Mouse (Mus musculus): ENCODE results near the gene Tex46. TPM values are rescaled to one million over a fixed set of nuclear protein-coding genes. Genes with fewer than 3 reads are reported as not detected.

Tex46 gene
- polyA plus RNA-seq, 1 experiment from 2014 or later, result not detected

GRCm38 (mm10) chr4:136613657-136614056, 3.4 kb downstream of the Tex46 start:
- no peaks in the 10 kb centered on the region for H3K27me3 ChIP-seq (replicated peaks; ENCODE audit: control insufficient read depth, insufficient read depth, low read length)
- H3K4me2 ChIP-seq, result no peak overlapping the region
- no peak overlapping the region for H3K27ac ChIP-seq (ENCODE audit: low read depth, low read length)
- ATAC-seq (replicated peaks; ENCODE audit: low FRiP score), result no peak
- H3K36me3 ChIP-seq (ENCODE audit: control insufficient read depth, insufficient read depth, low read length), result no peaks in the 10 kb centered on the region
- no peak overlapping the region for H3K4me3 ChIP-seq (ENCODE audit: low read depth, low read length)
- DNase-seq (ENCODE audit: low spot score), result no peak
- H3K9me3 ChIP-seq (ENCODE audit: control insufficient read depth, low read length), result no peaks in the 10 kb centered on the region
- H3K9ac ChIP-seq (ENCODE audit: low read depth, low read length), result no peak overlapping the region
- H3K4me1 ChIP-seq (replicated peaks; ENCODE audit: control insufficient read depth, insufficient read depth, low read length), result no peaks in the 10 kb centered on the region
- WGBS, result 65% methylated on average over 7 of the region's 7 CpGs

DNA sequence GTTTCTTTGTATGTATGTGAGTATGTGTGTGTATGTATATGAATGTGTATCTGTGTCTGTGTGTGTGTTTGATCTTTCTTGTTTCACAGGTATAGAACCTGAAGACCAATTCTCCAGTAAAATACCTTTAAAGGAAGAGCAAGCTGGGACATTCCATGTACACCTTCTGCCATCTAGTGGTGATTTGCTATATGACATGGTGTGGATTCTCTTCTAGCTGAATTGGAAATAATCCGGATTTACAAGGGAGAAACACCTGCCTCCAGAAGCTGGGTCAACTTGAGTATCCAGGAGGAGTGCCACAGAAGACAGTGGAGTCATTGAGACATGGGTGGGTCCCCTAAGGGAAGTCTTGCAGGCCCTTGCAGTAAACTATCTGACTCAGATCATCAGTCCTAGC, 11.1 kb downstream of the Tex46 start:
- H3K9ac ChIP-seq (ENCODE audit: low read depth, low read length), result no peak overlapping the region
- no peak for DNase-seq (ENCODE audit: low spot score)
- no peaks in the 10 kb centered on the region for H3K27me3 ChIP-seq (replicated peaks; ENCODE audit: control insufficient read depth, insufficient read depth, low read length)
- no peak for ATAC-seq (replicated peaks; ENCODE audit: low FRiP score)
- no peak overlapping the region for H3K27ac ChIP-seq (ENCODE audit: low read depth, low read length)
- no peaks in the 10 kb centered on the region for H3K9me3 ChIP-seq (ENCODE audit: control insufficient read depth, low read length)
- no peak overlapping the region for H3K4me2 ChIP-seq
- WGBS, result 3% methylated on average over 1 of the region's 1 CpGs
- no peaks in the 10 kb centered on the region for H3K4me1 ChIP-seq (replicated peaks; ENCODE audit: control insufficient read depth, insufficient read depth, low read length)
- H3K4me3 ChIP-seq (ENCODE audit: low read depth, low read length), result no peak overlapping the region
- H3K36me3 ChIP-seq (ENCODE audit: control insufficient read depth, insufficient read depth, low read length), result no peaks in the 10 kb centered on the region

- 55% methylated on average over 5 of the region's 5 CpGs for WGBS
- Histone ChIP-seq H3K4me2 (no peak overlapping the region), H3K9me3 (ENCODE audit: control insufficient read depth, low read length) (no peaks in the 10 kb centered on the region), H3K27ac (ENCODE audit: low read depth, low read length) (no peak overlapping the region), H3K9ac (ENCODE audit: low read depth, low read length) (no peak overlapping the region), H3K27me3 (replicated peaks; ENCODE audit: control insufficient read depth, insufficient read depth, low read length) (no peaks in the 10 kb centered on the region), H3K4me1 (replicated peaks; ENCODE audit: control insufficient read depth, insufficient read depth, low read length) (no peaks in the 10 kb centered on the region), H3K36me3 (ENCODE audit: control insufficient read depth, insufficient read depth, low read length) (no peaks in the 10 kb centered on the region), H3K4me3 (ENCODE audit: low read depth, low read length) (no peak overlapping the region)
- no peak for DNase-seq (ENCODE audit: low spot score)
- ATAC-seq (replicated peaks; ENCODE audit: low FRiP score), result no peak
These were observed 11.7 kb downstream of the Tex46 start for GRCm38 (mm10) chr4:136621956-136622355.

GRCm38 (mm10) chr4:136622388-136622787, 12.2 kb downstream of the Tex46 start, which contains the start of gene Lactbl1:
TSS of gene Lactbl1 (plus strand) at chr4:136622621.
- Histone ChIP-seq H3K9ac (ENCODE audit: low read depth, low read length) (no peak within 1 kb of the TSS), H3K9me3 (ENCODE audit: control insufficient read depth, low read length) (no peaks in the 10 kb centered on the region), H3K4me2 (no peak within 1 kb of the TSS), H3K27me3 (replicated peaks; ENCODE audit: control insufficient read depth, insufficient read depth, low read length) (no peaks in the 10 kb centered on the region), H3K4me1 (replicated peaks; ENCODE audit: control insufficient read depth, insufficient read depth, low read length) (no peaks in the 10 kb centered on the region), H3K27ac (ENCODE audit: low read depth, low read length) (no peak within 1 kb of the TSS), H3K4me3 (ENCODE audit: low read depth, low read length) (no peak within 1 kb of the TSS), H3K36me3 (ENCODE audit: control insufficient read depth, insufficient read depth, low read length) (no peaks in the 10 kb centered on the region)
- WGBS, result 60% methylated on average over 6 of the region's 6 CpGs
- no peak for ATAC-seq (replicated peaks; ENCODE audit: low FRiP score)
- DNase-seq (ENCODE audit: low spot score), result no peak

DNA sequence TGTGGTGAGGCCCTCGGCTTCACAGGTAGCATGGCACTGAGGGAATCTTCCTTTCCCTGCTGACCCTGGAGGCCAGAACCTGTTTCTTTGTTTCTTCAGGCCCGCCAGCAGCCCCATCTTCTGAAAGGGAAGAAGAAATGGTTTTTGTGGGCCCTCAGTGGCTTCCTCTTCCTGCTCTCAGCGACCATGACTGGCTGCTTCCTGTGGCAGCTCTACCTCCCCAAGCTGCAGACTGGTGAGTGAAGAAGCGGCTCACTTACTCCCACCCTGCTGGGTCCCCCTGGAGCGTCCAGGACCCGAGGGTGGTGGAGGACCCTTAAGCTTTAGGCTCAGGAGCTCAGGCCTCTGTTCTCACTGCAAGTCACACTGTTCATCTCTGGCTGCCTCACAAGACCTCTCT, 16.4 kb downstream of the Tex46 start:
- H3K27ac ChIP-seq (ENCODE audit: low read depth, low read length), result no peak overlapping the region
- no peaks in the 10 kb centered on the region for H3K27me3 ChIP-seq (replicated peaks; ENCODE audit: control insufficient read depth, insufficient read depth, low read length)
- no peaks in the 10 kb centered on the region for H3K4me1 ChIP-seq (replicated peaks; ENCODE audit: control insufficient read depth, insufficient read depth, low read length)
- H3K9ac ChIP-seq (ENCODE audit: low read depth, low read length), result no peak overlapping the region
- no peaks in the 10 kb centered on the region for H3K36me3 ChIP-seq (ENCODE audit: control insufficient read depth, insufficient read depth, low read length)
- DNase-seq (ENCODE audit: low spot score), result no peak
- H3K4me2 ChIP-seq, result no peak overlapping the region
- H3K4me3 ChIP-seq (ENCODE audit: low read depth, low read length), result no peak overlapping the region
- H3K9me3 ChIP-seq (ENCODE audit: control insufficient read depth, low read length), result no peaks in the 10 kb centered on the region
- ATAC-seq (replicated peaks; ENCODE audit: low FRiP score), result no peak
- WGBS, result 46% methylated on average over 6 of the region's 6 CpGs

DNA sequence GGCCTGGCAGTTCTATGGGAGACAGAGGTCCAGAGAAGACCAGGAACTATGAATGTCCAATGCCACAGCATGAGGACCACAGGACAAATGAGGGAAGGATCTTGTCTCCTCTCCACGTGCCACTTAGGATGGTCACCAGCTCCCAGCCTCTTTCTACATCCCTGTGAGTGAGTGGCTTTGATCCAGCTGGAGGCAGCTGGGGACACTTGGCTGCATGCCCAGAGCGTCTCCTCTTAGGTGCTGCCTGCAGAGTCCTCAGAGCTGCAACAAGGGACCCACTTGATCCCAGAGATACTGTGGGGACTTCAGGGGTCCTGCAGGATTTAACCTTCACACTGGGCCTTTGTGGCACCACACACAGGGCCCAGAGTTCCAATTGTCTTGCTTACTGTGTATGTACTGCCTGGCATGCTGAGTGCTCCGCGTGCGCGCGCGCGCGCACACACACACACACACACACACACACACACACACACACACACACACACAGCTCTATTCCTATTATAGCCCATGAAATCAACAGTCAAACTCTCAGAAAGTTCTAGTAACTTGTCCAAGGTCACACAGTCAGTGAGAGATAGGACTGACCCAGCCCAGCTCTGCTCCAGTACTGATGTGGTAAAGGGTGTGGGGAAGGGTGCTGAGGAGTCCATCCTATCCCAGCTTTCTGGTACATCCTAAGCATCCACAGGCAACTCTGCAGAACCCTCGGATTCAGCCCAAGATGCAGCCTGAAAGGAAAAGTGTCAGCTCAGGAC, 21.2 kb downstream of the Tex46 start:
- H3K4me2 ChIP-seq, result no peak overlapping the region

GRCm38 (mm10) chr4:136635995-136636394, 25.8 kb downstream of the Tex46 start:
- peaks cover 31% of the 10 kb centered on the region for H3K27me3 ChIP-seq (replicated peaks; ENCODE audit: control insufficient read depth, insufficient read depth, low read length)
- no peak for DNase-seq (ENCODE audit: low spot score)
- no peak overlapping the region for H3K4me2 ChIP-seq
- no peaks in the 10 kb centered on the region for H3K36me3 ChIP-seq (ENCODE audit: control insufficient read depth, insufficient read depth, low read length)
- no peak overlapping the region for H3K27ac ChIP-seq (ENCODE audit: low read depth, low read length)
- ATAC-seq (replicated peaks; ENCODE audit: low FRiP score), result no peak
- H3K9ac ChIP-seq (ENCODE audit: low read depth, low read length), result no peak overlapping the region
- no peak overlapping the region for H3K4me3 ChIP-seq (ENCODE audit: low read depth, low read length)
- no peaks in the 10 kb centered on the region for H3K9me3 ChIP-seq (ENCODE audit: control insufficient read depth, low read length)
- H3K4me1 ChIP-seq (replicated peaks; ENCODE audit: control insufficient read depth, insufficient read depth, low read length), result peaks cover 8% of the 10 kb centered on the region

More for the DNA sequence above, 21.2 kb downstream of the Tex46 start:
- WGBS, result 88% methylated on average over 11 of the region's 11 CpGs
- no peaks in the 10 kb centered on the region for H3K9me3 ChIP-seq (ENCODE audit: control insufficient read depth, low read length)
- H3K36me3 ChIP-seq (ENCODE audit: control insufficient read depth, insufficient read depth, low read length), result no peaks in the 10 kb centered on the region
- no peaks in the 10 kb centered on the region for H3K4me1 ChIP-seq (replicated peaks; ENCODE audit: control insufficient read depth, insufficient read depth, low read length)
- peaks cover 4% of the 10 kb centered on the region; the same call in 1 of the 2 replicates for H3K27me3 ChIP-seq (replicated peaks; ENCODE audit: control insufficient read depth, insufficient read depth, low read length)
- no peak overlapping the region for H3K27ac ChIP-seq (ENCODE audit: low read depth, low read length)
- ATAC-seq (replicated peaks; ENCODE audit: low FRiP score) (no peak), DNase-seq (ENCODE audit: low spot score) (no peak)
- no peak overlapping the region for H3K4me3 ChIP-seq (ENCODE audit: low read depth, low read length)
- H3K9ac ChIP-seq (ENCODE audit: low read depth, low read length), result no peak overlapping the region

GRCm38 (mm10) chr4:136636511-136636910, 26.3 kb downstream of the Tex46 start:
- H3K27ac ChIP-seq (ENCODE audit: low read depth, low read length), result no peak overlapping the region
- peaks cover 31% of the 10 kb centered on the region for H3K27me3 ChIP-seq (replicated peaks; ENCODE audit: control insufficient read depth, insufficient read depth, low read length)
- DNase-seq (ENCODE audit: low spot score) (no peak), ATAC-seq (replicated peaks; ENCODE audit: low FRiP score) (no peak)
- H3K4me1 ChIP-seq (replicated peaks; ENCODE audit: control insufficient read depth, insufficient read depth, low read length), result peaks cover 8% of the 10 kb centered on the region
- no peaks in the 10 kb centered on the region for H3K9me3 ChIP-seq (ENCODE audit: control insufficient read depth, low read length)
- H3K4me2 ChIP-seq, result no peak overlapping the region
- no peak overlapping the region for H3K4me3 ChIP-seq (ENCODE audit: low read depth, low read length)
- no peak overlapping the region for H3K9ac ChIP-seq (ENCODE audit: low read depth, low read length)
- WGBS, result 54% methylated on average over 5 of the region's 5 CpGs
- no peaks in the 10 kb centered on the region for H3K36me3 ChIP-seq (ENCODE audit: control insufficient read depth, insufficient read depth, low read length)

- ATAC-seq (replicated peaks; ENCODE audit: low FRiP score) (0 out of 2 replicates have a peak, but pooled peaks have one; percentile 31), DNase-seq (ENCODE audit: low spot score) (no peak)
- peak overlapping the region; percentile 38 for H3K9ac ChIP-seq (ENCODE audit: low read depth, low read length)
- H3K9me3 ChIP-seq (ENCODE audit: control insufficient read depth, low read length), result no peaks in the 10 kb centered on the region
- H3K4me2 ChIP-seq, result peak overlapping the region; percentile 78
- H3K4me1 ChIP-seq (replicated peaks; ENCODE audit: control insufficient read depth, insufficient read depth, low read length), result peaks cover 8% of the 10 kb centered on the region
- H3K4me3 ChIP-seq (ENCODE audit: low read depth, low read length), result peak overlapping the region; percentile 53
- H3K27me3 ChIP-seq (replicated peaks; ENCODE audit: control insufficient read depth, insufficient read depth, low read length), result peaks cover 31% of the 10 kb centered on the region
- H3K27ac ChIP-seq (ENCODE audit: low read depth, low read length), result no peak overlapping the region
- H3K36me3 ChIP-seq (ENCODE audit: control insufficient read depth, insufficient read depth, low read length), result no peaks in the 10 kb centered on the region
- 22% methylated on average over 37 of the region's 37 CpGs for WGBS
These were observed 26.8 kb downstream of the Tex46 start for GRCm38 (mm10) chr4:136636983-136637562.

Measured in liver, embryonic 11.5 days (tissue).